Mouse (Mus musculus) hindbrain, embryonic 12.5 days (tissue): ENCODE measurements at regions not wholly inside any gene's neighbourhood (a gene's known extent, or its start where the extent isn't known, plus 50 kb on each side); places are given as distances from the start of the nearest gene placed in this dataset.

Experiments
- ATAC-seq: fragments of 200-750 bp; cut with Nextera tagmentation; 2 replicates; pipeline ENCODE4 v1.8.0; 2017; ENCODE audit warnings: moderate TSS enrichment; ENCODE audit not compliant: low FRiP score
- H3K27ac ChIP-seq: fragments of 300-500 bp; sonication (generic); 2 replicates; pipeline ENCODE4 v1.5.1; 2016; ENCODE audit warnings: mild to moderate bottlenecking
- H3K27me3 ChIP-seq: fragments of 300-500 bp; sonication (generic); 2 replicates; pipeline ENCODE4 v1.6.1; 2016; ENCODE audit warnings: mild to moderate bottlenecking
- H3K36me3 ChIP-seq: fragments of 300-500 bp; sonication (generic); 2 replicates; pipeline ENCODE4 v1.6.1; 2016; ENCODE audit warnings: mild to moderate bottlenecking
- H3K4me1 ChIP-seq: fragments of 300-500 bp; sonication (generic); 2 replicates; pipeline ENCODE4 v1.6.1; 2016
- H3K4me2 ChIP-seq: fragments of 300-500 bp; sonication (generic); replicated peaks from 2 replicates; pipeline ENCODE4 v1.6.1; 2016; ENCODE audit warnings: mild to moderate bottlenecking
- H3K4me3 ChIP-seq: fragments of 300-500 bp; sonication (generic); 2 replicates; pipeline ENCODE4 v1.5.1; 2016; ENCODE audit warnings: mild to moderate bottlenecking
- H3K9ac ChIP-seq: fragments of 300-500 bp; sonication (generic); 2 replicates; pipeline ENCODE4 v1.6.1; 2016; ENCODE audit warnings: mild to moderate bottlenecking, moderate library complexity
- H3K9me3 ChIP-seq: fragments of 300-500 bp; sonication (generic); replicated peaks from 2 replicates; pipeline ENCODE4 v1.6.1; 2016; ENCODE audit warnings: mild to moderate bottlenecking
- WGBS: fragments of 180-500 bp; shearing (Covaris S2); methylation state at CpG from one replicate; pipeline ENCODE4 v1.1.7; 2016; 5-methylcytosine and 5-hydroxymethylcytosine counted together

DNA sequence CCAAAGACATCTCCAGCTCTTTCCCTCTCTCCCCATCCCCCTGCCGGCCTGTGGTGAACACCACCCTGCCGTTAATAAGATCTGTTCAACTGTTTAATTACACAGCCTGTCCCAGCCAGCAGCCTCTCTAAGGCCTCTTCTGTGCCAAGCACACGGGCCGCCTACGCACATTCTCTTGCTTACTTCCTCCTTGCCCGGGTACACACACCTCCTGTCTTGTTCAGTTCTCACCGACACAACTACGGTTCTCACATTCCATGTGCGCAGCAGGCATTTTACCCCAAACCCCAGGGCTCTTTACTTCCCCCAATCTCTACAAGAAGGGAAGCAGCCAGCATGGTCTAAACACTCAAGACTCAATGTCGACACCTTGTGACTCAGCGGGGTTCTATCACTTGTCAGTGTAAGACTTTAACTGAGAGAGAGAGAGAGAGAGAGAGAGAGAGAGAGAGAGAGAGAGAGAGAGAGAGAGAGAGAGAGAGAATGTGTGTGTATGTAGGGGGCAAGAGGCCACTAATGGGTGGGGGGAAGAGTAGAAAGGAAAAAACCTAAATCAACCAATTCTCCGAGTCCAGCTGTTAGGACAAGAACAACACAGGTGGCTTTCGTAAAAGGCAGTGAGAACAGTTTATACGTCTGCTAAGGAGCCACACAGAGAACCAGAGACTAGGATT lies 120.8 kb upstream of the Klf14 start:
- H3K4me1 ChIP-seq = peaks cover 18% of the 10 kb centered on the region
- 73% methylated on average over 14 of the region's 14 CpGs for WGBS
- H3K4me2 ChIP-seq = no peak overlapping the region
- H3K36me3 ChIP-seq = no peaks in the 10 kb centered on the region
- no peak overlapping the region for H3K27ac ChIP-seq
- H3K4me3 ChIP-seq = no peak overlapping the region
- no peak overlapping the region for H3K9ac ChIP-seq
- H3K27me3 ChIP-seq = no peaks in the 10 kb centered on the region
- no peaks in the 10 kb centered on the region for H3K9me3 ChIP-seq
- ATAC-seq = no peak

DNA sequence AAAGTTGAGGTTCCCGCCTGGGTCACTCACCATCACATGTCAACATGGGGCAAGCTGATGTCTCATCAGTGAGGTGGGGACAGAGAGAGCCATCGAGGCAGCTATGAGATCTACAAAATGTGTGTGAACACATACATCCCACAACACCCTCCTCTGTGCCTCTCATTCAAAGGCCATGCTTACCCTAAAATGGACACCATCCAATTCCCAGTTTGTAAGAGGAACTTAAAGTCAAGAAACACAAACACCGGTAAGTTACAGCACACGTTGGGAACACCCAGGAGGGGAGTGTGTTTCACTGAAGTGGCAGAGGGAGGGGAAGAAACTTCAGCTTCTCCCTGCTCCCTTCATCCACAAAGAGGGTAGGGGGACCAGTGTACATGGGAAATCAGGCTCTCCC lies 121.4 kb upstream of the Klf14 start:
- H3K9me3 ChIP-seq = no peaks in the 10 kb centered on the region
- no peak overlapping the region for H3K9ac ChIP-seq
- H3K4me3 ChIP-seq = no peak overlapping the region
- no peak for ATAC-seq
- no peak overlapping the region for H3K4me2 ChIP-seq
- H3K27ac ChIP-seq = no peak overlapping the region
- peaks cover 13% of the 10 kb centered on the region for H3K4me1 ChIP-seq
- H3K36me3 ChIP-seq = no peaks in the 10 kb centered on the region
- WGBS = 75% methylated on average over 4 of the region's 4 CpGs
- H3K27me3 ChIP-seq = no peaks in the 10 kb centered on the region; the same call in 1 of the 2 replicates

- WGBS = 83% methylated on average over 9 of the region's 9 CpGs
- H3K9me3 ChIP-seq = no peaks in the 10 kb centered on the region
- no peaks in the 10 kb centered on the region; the same call in 1 of the 2 replicates for H3K27me3 ChIP-seq
- no peak for ATAC-seq
- no peak overlapping the region for H3K4me3 ChIP-seq
- no peak overlapping the region for H3K9ac ChIP-seq
- peaks cover 11% of the 10 kb centered on the region for H3K4me1 ChIP-seq
- no peaks in the 10 kb centered on the region for H3K36me3 ChIP-seq
- H3K4me2 ChIP-seq = no peak overlapping the region
- H3K27ac ChIP-seq = no peak overlapping the region
Observed at GRCm38 (mm10) chr6:31080691-31081090, 121.8 kb upstream of the Klf14 start.

GRCm38 (mm10) chr6:31081238-31081637 lies 122.4 kb upstream of the Klf14 start:
- H3K4me3 ChIP-seq = no peak overlapping the region
- H3K9me3 ChIP-seq = no peaks in the 10 kb centered on the region
- 86% methylated on average over 9 of the region's 9 CpGs for WGBS
- H3K4me2 ChIP-seq = no peak overlapping the region
- ATAC-seq = no peak
- H3K27me3 ChIP-seq = no peaks in the 10 kb centered on the region; the same call in 1 of the 2 replicates
- no peaks in the 10 kb centered on the region for H3K36me3 ChIP-seq
- H3K4me1 ChIP-seq = peaks cover 8% of the 10 kb centered on the region; the same call in 1 of the 2 replicates
- H3K27ac ChIP-seq = no peak overlapping the region
- no peak overlapping the region for H3K9ac ChIP-seq

DNA sequence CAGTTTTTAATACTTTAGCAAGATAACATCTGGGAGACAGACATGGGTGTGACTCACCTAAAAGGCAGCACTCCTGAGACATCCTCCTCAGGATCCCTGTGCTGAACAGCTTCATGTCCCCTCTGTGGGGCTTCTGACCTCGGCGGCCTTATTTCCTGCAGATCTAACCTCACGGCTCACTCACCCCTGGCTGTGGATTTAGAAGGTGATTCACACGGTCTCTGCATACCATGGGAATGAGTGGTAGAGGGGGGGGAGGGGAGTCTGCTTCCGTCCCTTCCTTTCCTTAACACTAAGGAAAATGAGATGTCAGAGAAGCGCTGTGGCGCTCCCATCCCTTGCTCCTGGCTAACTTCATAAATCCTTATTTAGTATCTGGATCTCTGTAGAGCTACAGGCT lies 123.1 kb upstream of the Klf14 start:
- Histone ChIP-seq H3K36me3 (no peaks in the 10 kb centered on the region), H3K4me1 (0 out of 2 replicates have a peak, but pooled peaks cover 4% of the 10 kb centered on the region), H3K27ac (no peak overlapping the region), H3K4me2 (no peak overlapping the region), H3K9me3 (no peaks in the 10 kb centered on the region), H3K9ac (no peak overlapping the region), H3K27me3 (no peaks in the 10 kb centered on the region; the same call in 1 of the 2 replicates), H3K4me3 (no peak overlapping the region)
- ATAC-seq = no peak
- WGBS = 72% methylated on average over 7 of the region's 7 CpGs

DNA sequence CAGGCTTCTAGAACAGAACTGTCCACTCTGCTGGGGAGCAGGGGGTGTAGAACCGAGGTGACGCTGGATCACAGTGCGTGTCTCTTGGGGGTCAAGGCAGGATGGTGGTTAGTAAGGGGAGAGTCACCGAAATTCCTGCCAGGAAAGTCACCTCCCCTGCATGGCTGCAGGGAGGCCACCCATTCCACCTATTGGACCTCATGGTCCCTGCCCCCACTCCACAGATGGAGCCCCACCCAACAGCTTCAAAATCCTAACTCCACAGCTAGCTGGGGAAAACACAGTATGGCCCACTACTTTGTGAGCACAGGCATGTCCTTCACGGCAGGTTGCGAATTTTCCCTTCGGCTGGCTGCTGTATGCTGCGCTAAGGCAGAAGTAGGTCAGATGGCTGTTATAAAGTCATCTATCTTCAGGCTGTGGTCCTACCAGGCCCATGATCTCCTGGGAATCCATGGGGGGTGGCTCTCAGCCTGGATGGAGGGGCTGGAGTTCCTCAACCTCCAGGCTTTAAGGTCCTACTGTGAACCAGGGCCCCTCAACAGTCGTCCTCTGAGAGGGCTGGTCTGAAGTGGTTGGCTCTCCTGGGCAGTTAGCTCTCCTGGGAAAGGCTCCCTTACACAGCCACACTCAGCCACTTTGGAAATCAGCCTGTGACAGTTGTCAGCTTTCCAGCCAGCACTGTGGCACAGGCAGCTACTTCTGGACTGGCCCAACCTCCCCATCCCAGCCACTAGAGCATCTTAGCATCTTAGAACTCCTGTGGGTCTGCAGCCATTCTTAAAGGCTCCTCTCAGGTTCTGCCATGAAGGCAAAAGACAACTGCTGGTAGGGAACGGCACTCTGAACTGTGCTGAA lies 124.0 kb upstream of the Klf14 start:
- ATAC-seq = no peak
- Histone ChIP-seq H3K4me2 (no peak overlapping the region), H3K27me3 (no peaks in the 10 kb centered on the region; the same call in 1 of the 2 replicates), H3K36me3 (no peaks in the 10 kb centered on the region), H3K9me3 (no peaks in the 10 kb centered on the region), H3K4me1 (peaks cover 10% of the 10 kb centered on the region), H3K9ac (no peak overlapping the region), H3K27ac (no peak overlapping the region), H3K4me3 (no peak overlapping the region)
- WGBS = 82% methylated on average over 10 of the region's 10 CpGs

DNA sequence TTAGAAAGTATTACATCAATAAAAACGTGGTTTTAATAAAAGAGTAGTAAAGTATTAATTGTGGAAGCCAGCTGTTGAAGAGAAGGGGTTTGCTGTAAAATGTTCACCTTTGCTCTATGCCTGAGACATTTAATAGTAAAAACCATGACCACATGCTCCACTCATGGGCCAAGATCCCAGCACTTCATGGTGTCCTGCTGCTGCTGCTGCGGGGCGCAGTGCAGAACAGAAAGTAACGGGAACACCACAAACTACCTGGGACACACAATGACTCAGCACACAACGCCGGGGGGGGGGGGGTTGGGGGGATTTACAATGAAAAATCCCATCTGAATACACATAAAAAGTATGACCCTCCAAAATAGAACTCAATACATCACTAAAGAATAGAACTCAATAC lies 124.8 kb upstream of the Klf14 start:
- ATAC-seq = no peak
- WGBS = 87% methylated on average over 6 of the region's 6 CpGs

GRCm38 (mm10) chr6:31085063-31085759 lies 126.3 kb upstream of the Klf14 start:
- H3K9ac ChIP-seq = no peak overlapping the region

More for the DNA sequence above, 124.8 kb upstream of the Klf14 start:
- H3K4me2 ChIP-seq = no peak overlapping the region
- H3K27ac ChIP-seq = no peak overlapping the region
- no peaks in the 10 kb centered on the region; the same call in 1 of the 2 replicates for H3K27me3 ChIP-seq
- H3K9me3 ChIP-seq = no peaks in the 10 kb centered on the region
- peaks cover 18% of the 10 kb centered on the region for H3K4me1 ChIP-seq
- no peak overlapping the region for H3K4me3 ChIP-seq
- H3K9ac ChIP-seq = no peak overlapping the region
- no peaks in the 10 kb centered on the region for H3K36me3 ChIP-seq

GRCm38 (mm10) chr6:31085760-31086108 lies 126.9 kb upstream of the Klf14 start:
- H3K9me3 ChIP-seq = no peaks in the 10 kb centered on the region
- H3K4me2 ChIP-seq = no peak overlapping the region
- H3K4me1 ChIP-seq = peaks cover 29% of the 10 kb centered on the region
- no peaks in the 10 kb centered on the region for H3K36me3 ChIP-seq
- no peak for ATAC-seq
- WGBS = 64% methylated on average over 9 of the region's 9 CpGs
- H3K27ac ChIP-seq = no peak overlapping the region
- no peaks in the 10 kb centered on the region; the same call in 1 of the 2 replicates for H3K27me3 ChIP-seq
- H3K9ac ChIP-seq = no peak overlapping the region
- no peak overlapping the region for H3K4me3 ChIP-seq

More at GRCm38 (mm10) chr6:31085063-31085759, 126.3 kb upstream of the Klf14 start:
- Histone ChIP-seq H3K36me3 (no peaks in the 10 kb centered on the region), H3K4me2 (no peak overlapping the region), H3K27me3 (no peaks in the 10 kb centered on the region; the same call in 1 of the 2 replicates), H3K4me1 (peaks cover 29% of the 10 kb centered on the region), H3K27ac (no peak overlapping the region), H3K4me3 (no peak overlapping the region), H3K9me3 (no peaks in the 10 kb centered on the region)
- 90% methylated on average over 8 of the region's 8 CpGs for WGBS
- ATAC-seq = no peak

GRCm38 (mm10) chr6:31086283-31086682 lies 127.4 kb upstream of the Klf14 start:
- Histone ChIP-seq H3K27me3 (no peaks in the 10 kb centered on the region; the same call in 1 of the 2 replicates), H3K9ac (no peak overlapping the region), H3K9me3 (no peaks in the 10 kb centered on the region), H3K4me2 (no peak overlapping the region), H3K4me1 (peaks cover 29% of the 10 kb centered on the region), H3K27ac (no peak overlapping the region), H3K4me3 (no peak overlapping the region), H3K36me3 (no peaks in the 10 kb centered on the region)
- no peak for ATAC-seq
- 87% methylated on average over 5 of the region's 5 CpGs for WGBS

DNA sequence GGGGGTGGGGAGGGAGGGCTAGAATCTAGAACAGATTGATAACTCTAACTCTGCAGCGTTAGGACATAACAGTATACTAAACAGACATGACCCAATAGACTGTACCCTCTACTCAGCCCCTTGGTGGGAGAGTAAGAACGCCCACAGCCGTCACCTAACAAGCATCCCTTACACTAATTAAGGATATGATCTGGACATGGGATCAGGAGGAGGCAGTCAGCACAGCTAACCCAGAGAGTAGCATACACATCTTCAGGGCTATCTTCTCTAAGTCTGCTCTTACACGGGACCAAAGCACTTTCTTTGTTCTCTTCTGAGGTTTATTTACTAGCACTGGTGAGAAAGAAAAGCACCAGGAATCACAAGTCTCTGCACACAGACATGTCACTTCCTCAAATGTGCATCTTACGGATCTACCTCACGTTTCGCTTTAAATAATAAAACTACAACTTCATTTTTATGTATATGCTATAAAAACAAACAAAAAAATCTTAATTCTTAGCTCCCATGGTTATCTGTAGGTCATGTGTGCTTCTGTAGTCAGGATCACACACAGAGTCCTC lies 128.0 kb upstream of the Klf14 start:
- no peaks in the 10 kb centered on the region for H3K36me3 ChIP-seq
- no peaks in the 10 kb centered on the region for H3K9me3 ChIP-seq
- no peaks in the 10 kb centered on the region; the same call in 1 of the 2 replicates for H3K27me3 ChIP-seq
- no peak overlapping the region for H3K9ac ChIP-seq
- no peak overlapping the region for H3K4me2 ChIP-seq
- no peak for ATAC-seq
- peaks cover 29% of the 10 kb centered on the region for H3K4me1 ChIP-seq
- H3K27ac ChIP-seq = no peak overlapping the region
- no peak overlapping the region for H3K4me3 ChIP-seq
- 81% methylated on average over 7 of the region's 7 CpGs for WGBS

DNA sequence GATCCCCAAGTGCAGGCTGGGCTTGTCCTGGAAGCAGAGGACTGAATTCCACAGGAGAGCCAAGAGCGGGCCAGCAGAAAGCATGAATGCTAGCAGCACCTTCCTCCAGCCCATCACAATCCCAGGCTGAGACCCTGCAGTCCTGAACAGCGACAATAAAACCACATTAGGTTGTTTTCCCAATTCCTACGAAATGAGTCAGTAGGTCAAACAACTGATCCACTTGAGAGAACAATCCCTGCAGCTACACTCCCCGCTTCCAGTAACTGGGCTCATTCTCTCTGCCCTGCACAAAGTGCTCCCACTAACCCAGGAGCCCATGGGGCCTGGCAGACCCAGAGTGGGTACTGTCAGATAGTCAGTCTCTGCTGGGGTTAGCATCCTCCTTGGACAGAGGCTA lies 128.6 kb upstream of the Klf14 start:
- Histone ChIP-seq H3K36me3 (no peaks in the 10 kb centered on the region), H3K4me1 (peaks cover 29% of the 10 kb centered on the region), H3K27ac (no peak overlapping the region), H3K27me3 (no peaks in the 10 kb centered on the region; the same call in 1 of the 2 replicates), H3K4me3 (no peak overlapping the region), H3K9me3 (no peaks in the 10 kb centered on the region), H3K4me2 (no peak overlapping the region), H3K9ac (no peak overlapping the region)
- WGBS = 64% methylated on average over 4 of the region's 4 CpGs
- ATAC-seq = no peak
